10 mouse cellular contexts compared by ENCODE assay signal in genomic region chr11:111042175-111042574, GRCm38 (mm10). TPM values are rescaled to one million over a fixed set of nuclear protein-coding genes. Genes with fewer than 3 reads are reported as not detected.
DNase-seq lines count a peak whose midpoint lies in the region; ATAC-seq and TF ChIP-seq lines count a peak whose summit lies in the region.
"Had no signal": no experiment of that assay in that cellular context is flagged by ENCODE, and none has a peak within 500 bp of the region (broad histone marks: within the 10 kb centered on the region; RNA-seq: fewer than 3 reads in every experiment).

No protein-coding gene starts in this region.

- H3K4me1 ChIP-seq in heart, postnatal 0 days (ENCODE audit: control insufficient read depth, insufficient read depth), result no peaks in the 10 kb centered on the region
- no peaks in the 10 kb centered on the region for H3K4me1 ChIP-seq in forebrain, embryonic 12.5 days
- H3K4me1 ChIP-seq: hindbrain, embryonic 15.5 days had no signal

- 35% methylated on average over 5 of the region's 5 CpGs for WGBS in heart, postnatal 0 days
- WGBS in forebrain, embryonic 12.5 days, result 47% methylated on average over 5 of the region's 5 CpGs

- ATAC-seq in heart, postnatal 0 days (ENCODE audit: insufficient read depth, low read depth), result no peak
- no peak for ATAC-seq in forebrain, embryonic 12.5 days (ENCODE audit: low FRiP score)

- no peaks in the 10 kb centered on the region for H3K27me3 ChIP-seq in heart, postnatal 0 days (ENCODE audit: control insufficient read depth, insufficient read depth, low read length)
- H3K27me3 ChIP-seq in forebrain, embryonic 12.5 days, result no peaks in the 10 kb centered on the region
- H3K27me3 ChIP-seq: hindbrain, embryonic 15.5 days had no signal

- intact Hi-C loops in heart, postnatal 25 days (cut with DNase I), result loop anchor here (1.0 to 2.0 kb wide), 2 partner anchors 506 to 543 kb away; no protein-coding TSS in a partner anchor

- no peaks in the 10 kb centered on the region for H3K9me3 ChIP-seq in heart, postnatal 0 days (replicated peaks; ENCODE audit: control insufficient read depth, low read length)
- H3K9me3 ChIP-seq in forebrain, embryonic 12.5 days, result no peaks in the 10 kb centered on the region
- H3K9me3 ChIP-seq: hindbrain, embryonic 15.5 days had no signal

- no peak for TF ChIP-seq EP300 in heart, postnatal 0 days (IDR thresholded peaks at IDR 0.05; ENCODE audit: low read depth)

- no peak overlapping the region for H3K27ac ChIP-seq in heart, postnatal 0 days (ENCODE audit: low read depth)
- no peak overlapping the region for H3K27ac ChIP-seq in forebrain, embryonic 12.5 days
- H3K27ac ChIP-seq: hindbrain, embryonic 15.5 days; macrophage had no signal

- DNase-seq in heart, postnatal 0 days (ENCODE audit: low spot score), result peak; percentile 26
- no peak for DNase-seq in heart, postnatal 25 days (ENCODE audit: low spot score)
- peak; percentile 12 for DNase-seq in right cerebral cortex, adult 18-20 months
- DNase-seq in right cerebral cortex, postnatal 25 days, result no peak
- DNase-seq in brain, adult 2 months (ENCODE audit: low read depth, low spot score), result peak; percentile 35
- peak; percentile 59 for DNase-seq in lung, postnatal 14 days
- no peak for DNase-seq in urinary bladder, postnatal 10 days (ENCODE audit: low spot score)

- H3K36me3 ChIP-seq in heart, postnatal 0 days (replicated peaks; ENCODE audit: control insufficient read depth, insufficient read depth, low read length), result no peaks in the 10 kb centered on the region
- H3K36me3 ChIP-seq in forebrain, embryonic 12.5 days (replicated peaks), result no peaks in the 10 kb centered on the region
- H3K36me3 ChIP-seq: hindbrain, embryonic 15.5 days had no signal

- H3K9ac ChIP-seq in heart, postnatal 0 days (replicated peaks; ENCODE audit: low read depth, low read length), result no peak overlapping the region
- no peak overlapping the region for H3K9ac ChIP-seq in forebrain, embryonic 12.5 days
- H3K9ac ChIP-seq: hindbrain, embryonic 15.5 days had no signal

- H3K4me2 ChIP-seq in heart, postnatal 0 days (ENCODE audit: low read depth, low read length), result no peak overlapping the region
- no peak overlapping the region for H3K4me2 ChIP-seq in forebrain, embryonic 12.5 days
- H3K4me2 ChIP-seq: hindbrain, embryonic 15.5 days had no signal

- no peak overlapping the region for H3K4me3 ChIP-seq in heart, postnatal 0 days (ENCODE audit: low read depth, low read length)
- no peak overlapping the region for H3K4me3 ChIP-seq in forebrain, embryonic 12.5 days (replicated peaks)
- H3K4me3 ChIP-seq: hindbrain, embryonic 15.5 days had no signal

- peak; percentile 62 for TF ChIP-seq CTCF in heart, postnatal 0 days (IDR thresholded peaks at IDR 0.05; ENCODE audit: low read depth)

RNA-seq across cellular contexts. Expression of gene Kcnj2, which starts 23.8 kb away (rescaled TPM):
- total RNA-seq in heart, postnatal 0 days (2014; rRNA removed; ENCODE audit: low replicate concordance), result 18.4 and 24.2 TPM in 2 replicates
- polyA plus RNA-seq in heart, postnatal 0 days (2015; fragmentation: Nextera tagmentation; extraction: Ambion mirVana), result 7.1 TPM in 2 replicates
- 10 to 100 TPM; 42.4 to 45.6 TPM for total RNA-seq in heart, postnatal 25 days (2021)
- polyA plus RNA-seq in forebrain, embryonic 12.5 days (2016; fragmentation: Nextera tagmentation; extraction: Ambion mirVana), result 1.4 TPM in 2 replicates

Comparison
In these comparisons a context has a peak if more than half of its experiments do, and no peak if none do; other contexts are left out.
1. DNase-seq: peak in heart, postnatal 0 days (single experiment), right cerebral cortex, adult 18-20 months (single experiment), brain, adult 2 months (single experiment) and lung, postnatal 14 days (single experiment); none in heart, postnatal 25 days (single experiment), right cerebral cortex, postnatal 25 days (single experiment) and urinary bladder, postnatal 10 days (single experiment).